Mouse (Mus musculus) forebrain, embryonic 11.5 days (tissue): ENCODE measurements around the gene Cldn8. TPM values are rescaled to one million over a fixed set of nuclear protein-coding genes. Genes with fewer than 3 reads are reported as not detected.

Experiments
- ATAC-seq: fragments of 200-750 bp; cut with Nextera tagmentation; replicated peaks from 2 replicates; pipeline ENCODE4 v1.8.0; 2017; ENCODE audit warnings: moderate TSS enrichment; ENCODE audit not compliant: low FRiP score
- DNase-seq: peaks from one replicate; pipeline ENCODE4 v3.0.0-alpha.2; 2017; ENCODE audit warnings: low spot score
- H3K27ac ChIP-seq: fragments of 300-500 bp; sonication (generic); 2 replicates; pipeline ENCODE4 v1.5.1; 2014; ENCODE audit warnings: low read depth, low read length
- H3K27me3 ChIP-seq: fragments of 300-500 bp; sonication (generic); 2 replicates; pipeline ENCODE4 v1.6.1; 2014; ENCODE audit warnings: mild to moderate bottlenecking, low read length, mixed read lengths; ENCODE audit not compliant: control insufficient read depth, insufficient read depth
- H3K36me3 ChIP-seq: fragments of 300-500 bp; sonication (generic); 2 replicates; pipeline ENCODE4 v1.6.1; 2014; ENCODE audit warnings: mild to moderate bottlenecking, low read length, moderate library complexity, mixed read lengths; ENCODE audit not compliant: control insufficient read depth, insufficient read depth
- H3K4me1 ChIP-seq: fragments of 300-500 bp; sonication (generic); replicated peaks from 2 replicates; pipeline ENCODE4 v1.6.1; 2014; ENCODE audit warnings: low read length, mixed read lengths; ENCODE audit not compliant: control insufficient read depth, insufficient read depth
- H3K4me2 ChIP-seq: fragments of 300-500 bp; sonication (generic); 2 replicates; pipeline ENCODE4 v1.6.1; 2014; ENCODE audit warnings: low read depth, mild to moderate bottlenecking, low read length, moderate library complexity, mixed read lengths; ENCODE audit not compliant: severe bottlenecking
- H3K4me3 ChIP-seq: fragments of 300-500 bp; sonication (generic); 2 replicates; pipeline ENCODE4 v1.5.1; 2014; ENCODE audit warnings: low read depth, low read length
- H3K9ac ChIP-seq: fragments of 300-500 bp; sonication (generic); 2 replicates; pipeline ENCODE4 v1.6.1; 2014; ENCODE audit warnings: low read length
- H3K9me3 ChIP-seq: fragments of 300-500 bp; sonication (generic); 2 replicates; pipeline ENCODE4 v1.6.1; 2016; ENCODE audit warnings: low read length, mixed read lengths; ENCODE audit not compliant: control insufficient read depth
- WGBS: fragments of 180-500 bp; shearing (Covaris S2); extraction: QIAGEN DNeasy Blood & Tissue Kit; methylation state at CpG from one replicate; pipeline ENCODE4 v1.1.7; 2014; 5-methylcytosine and 5-hydroxymethylcytosine counted together
- polyA plus RNA-seq: library from polyadenylated mRNA; unstranded; fragments of >200 nt; fragmentation: Nextera tagmentation; extraction: Ambion mirVana; gene quantifications from 2 replicates; pipeline ENCODE4 v1.2.1, GENCODE M21; 2014

Cldn8 gene
- polyA plus RNA-seq, 1 experiment from 2014 or later: 1.5 TPM

GRCm38 (mm10) chr16:88539841-88540487 is 23.0 kb downstream of the Cldn8 start:
- no peak overlapping the region for H3K4me2 ChIP-seq
- H3K4me3 ChIP-seq: no peak overlapping the region
- no peaks in the 10 kb centered on the region for H3K9me3 ChIP-seq
- ATAC-seq: no peak
- DNase-seq: no peak
- no peaks in the 10 kb centered on the region for H3K4me1 ChIP-seq
- H3K36me3 ChIP-seq: no peaks in the 10 kb centered on the region
- no peaks in the 10 kb centered on the region for H3K27me3 ChIP-seq
- H3K9ac ChIP-seq: no peak overlapping the region
- 75% methylated on average over 3 of the region's 3 CpGs for WGBS
- no peak overlapping the region for H3K27ac ChIP-seq

DNA sequence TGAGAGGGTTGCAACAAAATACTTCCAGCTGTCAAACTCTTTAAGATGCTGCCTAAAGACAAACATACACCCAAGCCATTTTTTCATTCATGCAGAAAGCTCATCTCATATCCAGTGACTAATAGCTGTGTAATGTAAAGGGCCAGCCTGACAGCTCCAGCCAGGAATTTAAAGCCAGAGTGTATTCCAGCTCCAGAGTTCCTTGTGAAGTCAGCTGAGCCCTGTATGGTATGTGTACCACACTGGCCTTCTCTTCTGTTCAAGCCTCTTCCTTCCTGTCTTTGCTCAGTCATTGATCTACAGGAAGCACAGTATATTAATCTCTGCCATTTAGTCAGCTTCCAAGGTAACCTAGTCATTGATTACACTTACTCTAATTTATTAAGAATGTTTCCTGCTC is 51.6 kb downstream of the Cldn8 start:
- Histone ChIP-seq H3K4me1 (no peaks in the 10 kb centered on the region), H3K4me3 (no peak overlapping the region), H3K27me3 (no peaks in the 10 kb centered on the region), H3K4me2 (no peak overlapping the region), H3K9me3 (no peaks in the 10 kb centered on the region), H3K27ac (no peak overlapping the region), H3K36me3 (no peaks in the 10 kb centered on the region), H3K9ac (no peak overlapping the region)
- ATAC-seq: no peak
- DNase-seq: no peak

Other genes starting within 250 kb of the Cldn8 start
- not detected in 2 replicates for gene Cldn17, start 56.2 kb downstream of the Cldn8 start, polyA plus RNA-seq
- gene Krtap24-1, start 49.1 kb upstream of the Cldn8 start, polyA plus RNA-seq: not detected in 2 replicates
- gene 2310079G19Rik, start 64.5 kb upstream of the Cldn8 start, polyA plus RNA-seq: not detected in 2 replicates
- not detected in 2 replicates for gene Krtap26-1, start 84.6 kb upstream of the Cldn8 start, polyA plus RNA-seq
- not detected in 2 replicates for gene Krtap27-1, start 108.5 kb upstream of the Cldn8 start, polyA plus RNA-seq
- not detected in 2 replicates for gene 2310061N02Rik, start 144.8 kb upstream of the Cldn8 start, polyA plus RNA-seq
- not detected in 2 replicates for gene Krtap13-1, start 165.7 kb upstream of the Cldn8 start, polyA plus RNA-seq
- not detected in 2 replicates for gene Krtap13, start 188.5 kb upstream of the Cldn8 start, polyA plus RNA-seq
- gene 2310034C09Rik, start 195.7 kb upstream of the Cldn8 start, polyA plus RNA-seq: not detected in 2 replicates
- gene 2310057N15Rik, start 211.0 kb upstream of the Cldn8 start, polyA plus RNA-seq: not detected in 2 replicates
- not detected in 2 replicates for gene Gm5965, start 214.7 kb upstream of the Cldn8 start, polyA plus RNA-seq
- not detected in 2 replicates for gene Gm20741, start 249.0 kb upstream of the Cldn8 start, polyA plus RNA-seq